ENCODE assay signal across 9 mouse cellular contexts in the genomic region with DNA sequence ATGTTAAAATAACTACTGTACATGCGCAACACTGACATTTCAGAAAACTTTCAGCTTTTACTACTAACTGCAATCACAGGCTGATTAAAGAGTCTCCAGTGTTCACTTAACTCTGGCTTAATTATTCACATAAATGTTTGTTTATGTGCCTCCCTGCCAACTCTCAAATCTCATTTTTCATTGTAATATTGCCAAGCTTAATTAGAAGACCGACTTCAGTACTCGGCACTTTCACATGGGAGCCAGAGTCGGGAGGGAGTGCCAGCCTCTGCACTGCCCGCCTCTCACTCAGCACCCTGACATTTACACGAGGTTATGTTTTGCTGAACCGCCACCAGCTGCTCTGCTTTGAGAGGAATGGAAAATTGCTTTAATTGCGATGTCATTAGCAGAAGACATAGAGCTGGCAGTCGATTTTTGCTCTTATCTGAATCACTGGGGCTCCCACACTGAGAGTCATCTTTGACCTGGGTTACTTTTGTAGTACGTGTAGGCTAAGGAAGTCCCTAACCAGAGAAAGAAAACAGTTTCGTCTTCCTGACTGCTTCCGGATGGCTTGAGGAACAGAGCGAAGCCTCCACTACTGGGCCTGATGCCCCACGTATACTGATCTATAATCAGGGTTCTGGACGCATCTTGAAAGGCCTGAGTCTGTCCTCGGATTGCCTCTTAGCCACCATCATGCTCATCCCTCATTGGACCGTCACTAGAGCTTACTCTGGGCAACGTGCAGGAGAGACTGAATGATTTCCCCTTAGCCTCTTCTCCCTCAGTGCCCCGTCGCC. TPM values are rescaled to one million over a fixed set of nuclear protein-coding genes. Genes with fewer than 3 reads are reported as not detected.
A peak's percentile ranks its signal among the peaks of the same experiment; 100 is the strongest.
DNase-seq lines count a peak whose midpoint lies in the region; ATAC-seq lines count a peak whose summit lies in the region.
"Had no signal": no experiment of that assay in that cellular context is flagged by ENCODE, and none has a peak within 500 bp of the region (broad histone marks: within the 10 kb centered on the region; RNA-seq: fewer than 3 reads in every experiment).

No protein-coding gene starts in this region.

- H3K9me3 ChIP-seq in embryonic facial prominence, embryonic 15.5 days (replicated peaks) = no peaks in the 10 kb centered on the region
- no peaks in the 10 kb centered on the region for H3K9me3 ChIP-seq in midbrain, embryonic 15.5 days
- H3K9me3 ChIP-seq: lung, embryonic 15.5 days had no signal

- H3K36me3 ChIP-seq in embryonic facial prominence, embryonic 15.5 days = 0 out of 2 replicates have a peak, but pooled peaks cover 9% of the 10 kb centered on the region
- no peaks in the 10 kb centered on the region for H3K36me3 ChIP-seq in midbrain, embryonic 15.5 days (replicated peaks)
- H3K36me3 ChIP-seq: lung, embryonic 15.5 days had no signal

- no peak overlapping the region for H3K9ac ChIP-seq in embryonic facial prominence, embryonic 15.5 days
- no peak overlapping the region for H3K9ac ChIP-seq in midbrain, embryonic 15.5 days
- H3K9ac ChIP-seq: lung, embryonic 15.5 days had no signal

- no peak overlapping the region for H3K4me2 ChIP-seq in embryonic facial prominence, embryonic 15.5 days (replicated peaks)
- no peak overlapping the region for H3K4me2 ChIP-seq in midbrain, embryonic 15.5 days
- H3K4me2 ChIP-seq: lung, embryonic 15.5 days had no signal

- whole genome bisulfite sequencing in embryonic facial prominence, embryonic 15.5 days = 66% methylated on average over 20 of the region's 20 CpGs
- 74% methylated on average over 20 of the region's 20 CpGs for WGBS in midbrain, embryonic 15.5 days

- DNase-seq in layer of hippocampus, adult 11-12 months (ENCODE audit: low spot score) = peak; percentile 40
- DNase-seq in layer of hippocampus, adult 9-10 months (ENCODE audit: low spot score) = no peak
- DNase-seq in kidney, adult 9 months = peak; percentile 66
- DNase-seq in urinary bladder, postnatal 25 days (ENCODE audit: low spot score) = no peak
- no peak for DNase-seq in spleen, postnatal 4 days (ENCODE audit: low spot score in 2 of 2)
- DNase-seq: heart, adult 2 months had no signal

- 0 out of 2 replicates have a peak, but pooled peaks have one; percentile 63 for ATAC-seq in embryonic facial prominence, embryonic 15.5 days (ENCODE audit: insufficient number of reproducible peaks, low FRiP score, low TSS enrichment, low read depth)
- ATAC-seq in midbrain, embryonic 15.5 days (replicated peaks) = peak; percentile 87

- H3K4me1 ChIP-seq in embryonic facial prominence, embryonic 15.5 days = no peaks in the 10 kb centered on the region
- H3K4me1 ChIP-seq in midbrain, embryonic 15.5 days = no peaks in the 10 kb centered on the region
- H3K4me1 ChIP-seq: lung, embryonic 15.5 days had no signal

- H3K4me3 ChIP-seq in embryonic facial prominence, embryonic 15.5 days (replicated peaks) = no peak overlapping the region
- H3K4me3 ChIP-seq in midbrain, embryonic 15.5 days = no peak overlapping the region
- H3K4me3 ChIP-seq: heart, adult 2 months; lung, embryonic 15.5 days had no signal

- H3K27ac ChIP-seq in embryonic facial prominence, embryonic 15.5 days (replicated peaks) = no peak overlapping the region; the same call in 1 of the 2 replicates
- H3K27ac ChIP-seq in midbrain, embryonic 15.5 days = no peak overlapping the region; the same call in 1 of the 2 replicates
- H3K27ac ChIP-seq: heart, adult 2 months; lung, embryonic 15.5 days had no signal

- no peaks in the 10 kb centered on the region for H3K27me3 ChIP-seq in embryonic facial prominence, embryonic 15.5 days
- H3K27me3 ChIP-seq in midbrain, embryonic 15.5 days (replicated peaks) = no peaks in the 10 kb centered on the region
- H3K27me3 ChIP-seq: lung, embryonic 15.5 days had no signal

RNA-seq across cellular contexts. Expression of a gene that starts 52.4 kb away (rescaled TPM):
- 9.1 and 10.0 TPM in 2 replicates for polyA plus RNA-seq in embryonic facial prominence, embryonic 15.5 days (2015; fragmentation: Nextera tagmentation; extraction: Ambion mirVana)
- polyA plus RNA-seq in midbrain, embryonic 15.5 days (2015; fragmentation: Nextera tagmentation; extraction: Ambion mirVana) = 6.0 TPM in 2 replicates

Comparison
In these comparisons a context has a peak if more than half of its experiments do, and no peak if none do; other contexts are left out.
1. DNase-seq: peak in layer of hippocampus, adult 11-12 months (single experiment) and kidney, adult 9 months (single experiment); none in layer of hippocampus, adult 9-10 months (single experiment), urinary bladder, postnatal 25 days (single experiment) and spleen, postnatal 4 days (0 of 2).